Mouse (Mus musculus) layer of hippocampus, postnatal 25 days (tissue): Measurements from ENCODE around the gene Rnf144a. TPM values are rescaled to one million over a fixed set of nuclear protein-coding genes. Genes with fewer than 3 reads are reported as not detected.

Experiments
- DNase-seq, 2 experiments: peaks; one replicate each; pipeline ENCODE4 v3.0.0; 2022; ENCODE audit warnings: mixed read lengths in 2 of 2, low spot score in 1 of 2; ENCODE audit errors: extremely low spot score in 1 of 2
- total RNA-seq, 2 experiments: library from RNA; stranded (reverse); gene quantifications; 2 replicates each; pipeline ENCODE4 v1.2.3; 2021

Rnf144a gene
- total RNA-seq, 2 experiments from 2014 or later, result 26.6 to 27.0 TPM

DNA sequence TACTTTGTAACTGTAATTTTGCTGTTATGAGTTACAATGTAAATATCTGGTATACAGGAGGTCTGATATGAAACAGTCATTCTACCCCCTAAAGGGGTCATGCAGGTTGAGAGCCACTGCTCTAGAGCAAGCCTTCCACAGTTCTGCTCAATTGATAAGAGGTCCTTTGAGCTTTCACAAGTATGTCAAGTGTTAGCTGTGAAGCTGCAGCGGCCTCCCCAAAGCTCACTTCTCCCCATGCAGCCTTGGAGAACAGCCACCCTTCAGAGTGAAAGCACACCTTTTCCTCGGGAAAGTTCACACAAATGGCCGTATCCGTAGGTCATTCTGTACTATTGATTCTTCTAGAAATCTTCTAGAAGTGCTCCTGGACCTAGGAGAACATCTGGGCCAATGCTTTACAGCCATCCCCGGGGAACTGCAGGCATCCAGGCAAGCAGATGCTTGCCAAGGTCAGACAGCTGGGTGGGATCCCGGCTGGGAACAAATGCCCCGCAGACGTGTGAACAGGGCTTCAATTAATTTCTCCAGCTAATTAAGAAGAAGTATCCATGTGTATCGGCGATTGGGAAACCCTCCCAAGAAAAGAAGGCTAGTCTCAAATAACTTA is 3.1 kb downstream of the Rnf144a start:
- no peak for DNase-seq

DNA sequence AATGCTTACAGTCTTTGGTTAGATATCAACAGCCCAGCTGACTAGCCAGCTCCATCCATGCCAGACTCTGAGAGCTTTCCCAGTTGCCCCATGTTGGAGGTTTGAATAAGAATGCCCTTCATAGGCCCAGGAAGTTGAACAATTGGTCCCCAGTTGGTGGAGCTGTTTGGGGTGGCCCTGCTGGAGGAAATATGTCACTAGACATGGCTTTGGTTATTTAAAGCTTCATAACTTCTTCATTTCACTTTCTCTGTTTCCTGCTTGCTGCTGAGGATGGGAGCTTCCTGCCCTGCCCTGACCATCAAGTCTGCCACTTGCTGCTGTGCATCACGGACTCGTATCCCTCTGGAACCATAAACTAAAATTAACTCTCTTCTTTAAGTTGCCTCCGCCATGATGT is 4.6 kb downstream of the Rnf144a start:
- no peak for DNase-seq

DNA sequence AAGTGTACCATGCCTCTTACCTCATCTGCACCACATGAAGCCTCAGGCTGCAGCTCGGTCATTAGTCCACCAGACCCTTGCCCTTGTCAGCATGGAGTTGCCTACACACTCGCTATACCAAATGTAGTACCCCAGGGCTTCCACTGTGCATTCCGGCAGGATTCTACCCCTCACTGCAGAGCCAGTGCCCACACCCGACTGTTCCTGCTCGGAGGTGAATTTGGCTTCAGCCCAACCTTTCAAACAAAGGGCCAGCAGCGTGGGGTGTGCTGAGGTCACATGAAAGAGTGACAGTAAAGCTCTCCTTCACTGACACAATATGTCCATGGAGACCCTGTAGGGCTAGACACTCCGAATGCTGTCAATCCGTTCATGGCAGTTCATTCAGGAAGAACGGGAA is 6.3 kb downstream of the Rnf144a start:
- no peak for DNase-seq

DNA sequence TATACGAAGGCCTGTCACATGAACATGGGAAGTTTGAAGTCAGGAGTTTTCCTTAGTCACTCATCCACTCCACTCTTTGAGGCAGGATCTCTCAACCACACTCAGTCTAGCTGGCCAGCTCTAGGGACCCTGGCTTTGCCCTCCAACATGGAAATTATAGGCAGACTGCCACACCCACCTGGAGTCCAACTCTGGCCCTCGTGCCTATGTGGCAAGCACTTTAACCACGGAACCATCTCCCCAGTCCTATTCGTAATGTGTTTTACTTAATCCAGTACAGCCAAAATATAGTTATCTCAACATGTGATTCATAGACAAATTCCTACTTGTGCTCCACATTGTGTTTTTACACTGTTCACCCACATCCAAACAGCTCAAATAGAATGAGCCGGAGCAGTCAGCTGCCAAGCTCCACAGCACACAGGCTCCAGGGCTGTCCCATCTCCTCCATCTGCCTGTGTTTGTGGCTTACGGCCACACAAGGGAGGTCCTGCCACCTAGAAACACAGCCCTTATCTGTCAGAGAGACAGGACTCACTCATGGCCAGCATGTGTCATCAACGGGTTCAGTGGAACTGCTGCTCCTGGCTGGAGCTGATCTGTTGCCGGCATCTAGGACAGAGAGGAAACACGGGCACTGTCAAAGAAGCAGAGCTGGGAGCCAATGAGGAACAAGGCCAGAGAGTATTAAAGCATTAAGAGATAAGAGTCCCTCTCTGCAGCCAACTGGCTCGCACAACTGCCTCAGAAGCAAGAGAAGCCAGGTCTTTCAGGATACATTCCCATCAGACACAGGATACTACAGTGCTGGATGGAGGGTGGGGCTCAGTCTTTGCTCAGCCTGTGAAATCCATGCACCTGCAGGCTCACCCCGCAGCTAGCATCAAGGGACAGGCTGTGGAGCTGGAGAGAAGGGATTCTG is 10.0 kb downstream of the Rnf144a start:
- peak in 1 of 2 experiments; percentile 30 for DNase-seq

DNA sequence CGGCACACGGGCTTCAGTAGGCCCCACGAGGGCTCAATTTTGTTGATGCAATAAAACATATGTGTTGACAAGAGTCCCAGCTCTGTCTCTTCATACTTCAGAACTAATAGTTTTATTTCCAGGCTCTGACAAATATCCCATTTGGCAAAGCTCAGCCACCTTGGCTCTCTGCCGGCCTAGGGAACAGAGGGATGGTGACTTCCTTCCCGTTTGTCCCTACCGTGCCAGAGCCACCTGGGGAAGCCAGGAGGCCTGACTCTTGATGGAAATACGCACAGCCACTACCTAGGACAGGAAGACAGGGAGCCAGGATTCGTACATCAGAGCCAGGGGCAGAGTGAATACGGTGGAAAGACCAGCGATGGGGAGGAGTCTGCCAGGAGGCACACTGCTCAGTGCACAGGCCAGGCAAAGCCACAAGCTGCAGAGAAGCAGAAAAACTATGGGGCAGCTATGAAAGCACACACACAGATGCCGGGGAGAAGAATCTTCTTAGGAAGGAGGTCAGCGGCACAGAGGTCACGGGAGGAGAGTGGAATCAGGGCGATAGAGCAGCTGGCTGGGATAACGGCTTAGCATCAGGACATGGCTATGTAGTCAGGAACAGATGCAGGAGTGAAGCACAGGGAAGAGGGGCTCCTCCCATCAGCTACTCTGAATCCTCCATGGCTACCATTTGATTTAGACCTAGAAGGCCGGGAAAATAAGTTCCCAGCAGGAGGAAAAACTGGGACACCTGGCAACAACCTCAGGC is 11.5 kb downstream of the Rnf144a start:
- DNase-seq, result peak in 1 of 2 experiments; percentile 38

DNA sequence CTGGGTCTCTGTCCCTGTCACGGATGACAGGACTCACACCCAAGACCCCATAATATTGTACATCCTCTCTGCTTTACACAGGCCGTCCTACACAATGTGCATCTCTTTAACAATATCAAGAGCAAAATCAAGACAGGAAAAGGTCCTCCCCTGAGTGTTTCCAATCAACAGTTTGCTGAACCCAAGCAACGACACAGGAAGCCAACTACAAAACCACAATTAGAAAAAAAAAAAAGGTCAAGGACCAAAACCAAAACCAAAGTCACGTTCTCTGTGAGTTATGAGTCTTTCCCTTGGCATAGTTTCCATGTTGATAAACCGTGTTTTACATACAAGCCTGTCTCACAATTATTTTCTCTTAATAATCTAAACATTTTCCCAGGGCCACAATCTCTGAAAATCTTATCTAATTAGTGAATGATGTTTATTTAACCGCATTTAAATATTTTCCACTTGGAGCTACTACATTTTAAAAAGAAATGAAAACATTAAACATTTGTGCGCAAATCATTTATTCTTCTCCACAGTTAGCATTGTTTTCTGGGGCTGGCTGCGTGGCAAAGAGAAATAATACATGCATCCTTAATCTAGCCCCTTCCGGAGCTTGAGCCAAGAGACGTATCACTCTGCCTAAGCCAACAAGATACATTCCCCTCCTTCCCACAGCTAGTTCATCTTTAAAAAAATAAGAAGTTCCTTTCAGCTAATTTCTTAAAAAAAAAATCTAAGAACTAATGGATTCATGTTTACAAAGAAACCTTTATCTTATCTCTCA is 13.2 kb downstream of the Rnf144a start:
- no peak for DNase-seq

DNA sequence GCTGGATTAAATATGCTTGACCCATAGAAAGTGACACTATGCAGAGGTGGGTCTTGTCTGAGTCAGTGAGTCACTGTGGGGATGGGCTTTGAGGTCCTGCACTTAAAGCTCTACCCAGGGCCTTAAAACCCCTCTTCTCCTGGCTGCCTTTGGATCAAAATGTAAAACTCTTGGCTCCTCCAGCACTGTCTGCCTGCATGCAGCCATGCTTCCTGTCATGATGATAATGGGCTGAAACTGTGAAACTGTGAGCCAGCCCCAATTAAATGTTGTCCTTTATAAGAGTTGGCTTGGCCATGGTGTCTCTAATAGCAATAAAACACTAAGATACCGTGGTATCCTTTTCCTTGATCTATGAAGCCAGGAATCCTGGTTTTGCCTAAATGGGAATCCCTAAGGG is 13.8 kb downstream of the Rnf144a start:
- DNase-seq, result no peak

DNA sequence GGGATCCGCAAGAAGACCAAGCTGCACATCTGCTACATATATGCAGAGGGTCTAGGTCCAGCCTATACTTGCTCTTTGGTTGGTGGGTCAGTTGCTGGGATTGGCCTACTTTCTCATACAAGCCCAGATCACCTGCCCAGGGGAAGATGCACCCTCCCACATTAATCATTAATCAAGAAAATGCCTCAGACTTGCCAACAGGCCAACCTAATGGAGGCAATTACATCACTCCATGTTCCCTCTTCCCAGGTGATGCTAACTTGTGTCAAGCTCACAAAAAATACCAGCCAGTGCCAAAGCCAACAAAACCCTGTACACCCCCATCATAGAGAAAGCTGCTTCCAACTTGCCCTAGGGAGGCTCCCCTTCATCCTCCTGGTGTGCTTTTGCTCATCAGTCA is 14.3 kb downstream of the Rnf144a start:
- DNase-seq, result no peak

DNA sequence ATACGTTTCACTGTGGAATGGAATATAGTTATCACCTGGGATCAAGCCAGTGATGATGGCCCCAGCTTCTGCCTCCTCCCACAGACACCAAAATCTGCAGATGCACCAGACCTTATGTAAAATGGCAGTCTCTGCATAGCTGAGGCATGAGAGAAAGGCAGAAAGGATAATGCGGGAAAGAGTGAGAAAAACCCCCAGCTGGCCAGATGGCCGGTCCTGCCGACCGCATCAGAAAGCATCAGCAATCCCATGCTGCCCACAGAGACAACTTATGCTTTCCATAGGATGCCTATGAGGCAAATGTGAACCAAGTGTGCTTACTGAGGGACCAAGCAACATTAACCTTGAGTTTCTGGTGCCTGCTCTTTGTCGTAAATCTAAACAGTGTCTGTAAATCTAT is 15.7 kb downstream of the Rnf144a start:
- no peak for DNase-seq

DNA sequence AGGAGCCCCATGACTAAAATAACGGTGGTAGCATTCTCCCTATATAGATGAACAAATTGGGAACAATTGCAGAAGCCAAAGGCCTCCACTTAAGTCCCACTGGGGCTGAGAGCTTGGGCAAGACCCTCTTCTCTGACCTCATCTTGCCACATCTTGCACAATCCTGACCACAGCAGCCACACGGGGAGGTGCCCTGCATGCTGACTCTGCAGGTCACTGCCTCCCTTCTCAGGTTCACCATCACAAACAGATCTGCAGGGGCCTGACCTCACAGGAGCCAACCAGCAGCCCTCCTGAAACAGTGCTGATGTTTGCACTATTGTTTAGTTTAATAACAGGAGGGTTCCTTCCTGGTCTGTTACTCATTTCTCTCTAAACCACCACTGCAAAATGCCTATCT is 16.5 kb downstream of the Rnf144a start:
- no peak for DNase-seq

DNA sequence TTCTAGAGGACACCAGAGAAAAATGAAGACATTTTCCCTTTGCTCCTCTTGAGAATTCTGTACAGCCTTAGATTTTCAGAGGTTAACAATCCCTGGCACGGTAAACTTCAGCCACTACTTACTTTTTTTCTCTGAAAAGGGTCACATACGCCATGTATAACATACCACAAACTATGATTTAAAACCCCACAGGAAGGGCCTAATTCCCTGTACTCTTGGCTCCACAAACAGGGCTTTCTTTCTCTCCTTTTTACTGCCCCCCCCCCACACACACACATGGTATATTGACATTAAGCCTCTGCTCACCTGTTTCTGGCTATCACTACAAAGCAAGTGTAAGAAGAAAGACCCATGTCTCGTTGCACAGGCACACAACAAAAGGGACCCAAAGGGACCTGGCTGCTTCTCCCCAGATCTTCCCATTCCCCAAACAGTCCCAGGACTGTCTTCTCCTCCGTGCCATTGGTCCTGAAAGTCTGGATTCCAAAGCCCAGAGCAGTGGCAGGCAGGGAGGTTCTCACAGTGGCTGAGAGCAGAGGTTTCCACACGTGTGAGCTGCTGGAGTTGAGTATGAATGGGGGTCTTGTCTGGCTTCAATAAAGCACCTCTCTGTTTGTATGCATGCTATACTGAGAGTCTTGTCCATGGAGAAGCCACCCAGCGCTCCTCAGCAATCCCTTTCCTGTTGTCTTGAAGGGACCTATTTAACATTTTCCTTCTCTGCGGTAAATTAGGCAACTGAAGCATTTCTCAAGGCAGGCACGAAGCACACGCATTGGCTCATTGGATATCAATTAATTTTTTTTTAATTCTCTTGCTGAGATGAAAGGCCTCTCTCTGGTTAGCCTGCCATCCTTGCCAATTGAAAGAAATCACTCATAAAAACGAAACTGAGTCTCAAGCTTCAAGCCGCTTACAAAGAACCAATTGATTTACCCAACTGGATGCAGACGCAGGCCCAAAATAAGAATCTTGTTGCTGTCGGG is 20.3 kb downstream of the Rnf144a start:
- no peak for DNase-seq

DNA sequence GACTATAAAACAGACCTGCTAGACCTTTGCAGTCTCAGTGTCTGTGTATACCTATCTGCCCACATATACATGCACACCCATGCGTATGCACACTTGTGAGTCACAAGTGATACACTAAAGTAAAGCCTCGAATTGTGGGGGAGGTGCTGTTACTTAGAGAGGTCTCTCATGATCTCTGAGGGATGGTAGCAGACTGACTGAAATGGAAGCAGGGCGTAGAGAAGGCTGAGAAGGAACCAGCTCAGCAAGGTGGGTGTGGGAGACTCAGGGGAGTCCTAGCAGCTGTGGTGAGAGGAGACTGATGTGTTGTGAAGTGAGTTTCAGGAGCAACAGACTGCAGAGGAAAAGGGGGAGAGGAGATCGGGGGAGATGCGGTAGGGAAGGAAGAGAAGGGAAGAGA is 21.8 kb downstream of the Rnf144a start:
- DNase-seq, result no peak

DNA sequence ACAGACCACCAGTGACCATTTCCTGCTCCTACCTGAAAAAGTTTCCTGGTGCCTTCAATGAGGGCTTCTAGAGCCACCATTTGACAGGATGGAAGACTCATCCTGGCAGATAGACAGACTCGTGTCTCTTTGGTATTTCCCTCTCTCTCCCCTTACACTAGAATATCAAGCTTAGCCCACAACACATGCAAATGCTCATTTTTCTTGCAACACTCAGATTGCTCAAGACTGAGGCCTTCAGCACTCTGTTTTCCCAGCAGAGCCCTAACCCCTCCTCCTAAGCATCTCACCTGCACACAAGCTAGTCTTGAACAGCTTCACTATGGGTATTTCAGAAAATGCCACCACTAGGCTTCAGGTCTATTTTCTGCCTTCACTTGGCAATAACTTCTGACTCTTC is 23.9 kb downstream of the Rnf144a start:
- no peak for DNase-seq

DNA sequence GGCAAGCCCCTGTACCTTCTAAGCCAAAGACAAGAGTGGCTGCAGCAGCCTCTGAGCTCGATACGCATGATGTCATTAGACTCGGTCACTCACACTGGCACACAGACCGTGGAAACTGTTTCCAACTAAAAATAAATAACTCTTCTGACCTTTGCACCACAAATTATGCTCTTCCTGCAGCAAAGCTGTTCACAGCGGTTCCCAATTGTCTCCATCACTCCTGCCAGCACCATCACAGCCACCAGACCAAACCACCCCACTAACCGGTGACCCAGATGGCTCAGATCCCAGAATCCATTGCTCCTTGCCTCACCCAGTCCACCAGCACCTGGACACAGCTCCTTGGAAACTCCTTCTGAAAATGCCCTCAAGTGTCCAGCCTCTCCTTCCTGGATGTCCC is 27.5 kb downstream of the Rnf144a start:
- DNase-seq, result no peak

DNA sequence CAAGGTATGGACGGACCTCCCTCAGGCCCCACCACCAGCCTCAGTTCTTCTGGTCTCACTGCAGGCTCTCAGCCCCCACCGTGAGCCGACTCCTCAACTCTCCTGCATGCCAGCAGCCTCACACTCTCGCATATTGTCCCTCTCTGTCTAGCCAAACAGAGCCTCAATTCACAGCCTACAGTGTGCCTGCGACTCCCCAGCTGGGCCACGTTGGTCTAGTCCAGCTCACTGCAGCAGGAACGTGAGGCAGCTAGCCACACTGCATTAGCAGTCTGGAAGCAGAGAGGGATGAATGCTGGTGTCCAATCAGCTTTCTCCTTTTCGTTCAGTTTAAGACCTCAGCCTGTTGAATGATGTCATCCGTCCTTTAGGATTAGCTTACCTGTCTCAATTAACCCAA is 28.1 kb downstream of the Rnf144a start:
- DNase-seq, result no peak

DNA sequence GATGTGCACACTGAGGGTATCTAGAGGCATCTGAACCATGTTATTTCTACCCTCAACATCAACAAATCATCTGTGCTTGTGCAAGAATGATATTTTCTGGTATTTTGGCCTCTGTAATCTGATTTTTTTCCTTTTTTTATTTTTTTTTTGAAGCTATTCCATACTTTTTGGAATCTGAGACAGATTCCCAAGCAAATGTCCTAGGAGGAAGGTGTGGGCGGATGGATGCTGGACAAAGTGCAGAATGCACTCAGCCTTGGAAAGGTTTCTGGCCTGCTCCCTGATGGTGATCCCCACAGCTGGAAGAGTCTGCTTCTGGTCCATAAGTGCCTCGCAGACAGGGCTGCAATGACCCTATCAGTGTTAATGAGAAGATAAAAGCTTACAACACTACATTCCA is 28.9 kb downstream of the Rnf144a start:
- no peak for DNase-seq

DNA sequence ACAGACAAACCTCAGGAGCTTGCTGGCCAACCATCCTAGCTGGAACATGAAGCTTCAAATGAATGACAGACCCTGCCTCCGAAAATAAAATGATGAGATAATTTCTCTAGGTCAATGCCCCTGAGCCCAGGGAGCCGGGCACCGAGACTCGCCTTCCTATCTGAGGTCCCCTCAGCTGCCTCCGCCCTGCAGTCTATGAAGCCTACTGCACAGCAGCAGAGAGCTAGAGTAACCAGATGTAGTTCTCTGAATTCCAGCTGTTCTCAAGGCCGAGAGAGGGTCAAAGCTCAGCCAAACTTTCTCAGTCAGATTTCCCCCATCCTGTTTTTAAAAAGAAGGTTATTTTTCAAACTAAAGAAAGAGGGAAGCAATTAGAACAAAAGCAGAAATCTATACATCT is 29.3 kb downstream of the Rnf144a start:
- no peak for DNase-seq

DNA sequence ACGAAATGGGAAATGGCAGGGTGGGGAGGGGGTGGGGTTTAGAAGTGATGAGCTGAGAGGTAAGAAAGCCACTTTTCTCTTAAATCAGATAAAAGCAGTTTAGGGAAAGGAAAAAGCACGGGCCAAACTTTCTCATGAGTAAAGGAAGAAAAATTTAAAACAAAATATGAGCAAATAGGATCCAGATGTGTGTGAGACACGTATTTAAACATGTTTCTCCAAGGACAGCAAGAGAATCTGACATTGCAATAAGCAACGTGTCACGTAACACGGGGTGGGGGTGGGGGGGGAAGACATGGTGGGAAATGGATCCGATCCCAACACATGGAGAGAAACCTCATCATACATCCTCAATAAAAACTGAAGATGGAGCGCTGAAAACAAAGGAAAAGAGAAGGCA is 33.3 kb downstream of the Rnf144a start:
- DNase-seq, result no peak

DNA sequence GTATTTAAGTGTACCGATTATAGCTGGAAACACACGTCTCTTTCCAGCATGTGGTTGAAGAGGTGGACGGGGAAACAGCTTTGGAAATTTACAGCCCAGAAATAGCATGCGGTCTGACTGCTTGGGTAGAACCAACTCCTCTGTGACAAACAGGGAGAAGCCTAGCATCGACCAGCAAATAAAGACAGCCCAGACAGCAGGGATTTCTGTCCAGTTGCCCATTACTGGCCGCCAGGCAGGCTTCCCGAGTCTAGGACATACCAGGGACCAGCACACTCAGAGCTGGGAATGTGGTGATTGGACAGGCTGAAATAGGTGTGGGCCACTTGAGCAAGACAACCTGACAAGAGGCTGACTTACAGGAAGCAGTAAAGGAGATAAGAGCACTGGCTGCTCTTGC is 35.3 kb downstream of the Rnf144a start:
- no peak for DNase-seq
